Mouse (Mus musculus) ES-E14 (cell line): ENCODE measurements around the gene Arhgap20.

Experiments
- CHD2 ChIP-seq: IDR thresholded peaks from 2 replicates; pipeline ENCODE4 v1.6.1; 2014; ENCODE audit warnings: mild to moderate bottlenecking, low read depth, low read length, inconsistent platforms
- MAFK ChIP-seq: IDR thresholded peaks from 2 replicates; pipeline ENCODE4 v1.6.1; 2014; ENCODE audit warnings: mild to moderate bottlenecking, low read depth, low read length, inconsistent platforms; ENCODE audit not compliant: insufficient read depth
- ZC3H11A ChIP-seq: IDR thresholded peaks from 2 replicates; pipeline ENCODE4 v1.6.1; 2012; ENCODE audit warnings: low read depth, mild to moderate bottlenecking, inconsistent platforms, low read length, borderline replicate concordance
- ZNF384 ChIP-seq: IDR thresholded peaks from 2 replicates; pipeline ENCODE4 v1.6.1; 2012; ENCODE audit warnings: low read depth, low read length, inconsistent platforms

DNA sequence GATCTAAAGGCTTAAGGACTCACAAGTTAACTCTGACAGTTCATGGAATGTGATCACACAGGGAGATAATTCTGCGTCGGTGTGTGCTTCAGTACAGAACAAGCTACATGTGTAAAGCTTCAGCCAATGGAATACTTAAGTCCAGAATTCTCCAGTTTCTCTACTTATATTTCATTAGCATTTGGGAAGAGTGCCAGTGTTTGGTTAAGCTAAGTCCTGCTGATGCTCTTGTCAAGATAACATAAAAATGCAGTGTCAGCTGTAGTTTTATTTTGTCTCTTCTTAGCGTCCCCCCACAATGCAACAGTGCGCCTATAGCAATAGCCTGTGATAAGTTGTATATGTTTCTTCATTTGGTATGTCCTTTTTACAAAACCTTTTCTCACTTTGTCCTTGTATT, 15.0 kb upstream of the Arhgap20 start:
- TF ChIP-seq MAFK, result no peak
- no peak for TF ChIP-seq CHD2
- no peak for TF ChIP-seq ZC3H11A
- no peak for TF ChIP-seq ZNF384
